Mouse (Mus musculus): ENCODE measurements around the gene Htt.

DNA sequence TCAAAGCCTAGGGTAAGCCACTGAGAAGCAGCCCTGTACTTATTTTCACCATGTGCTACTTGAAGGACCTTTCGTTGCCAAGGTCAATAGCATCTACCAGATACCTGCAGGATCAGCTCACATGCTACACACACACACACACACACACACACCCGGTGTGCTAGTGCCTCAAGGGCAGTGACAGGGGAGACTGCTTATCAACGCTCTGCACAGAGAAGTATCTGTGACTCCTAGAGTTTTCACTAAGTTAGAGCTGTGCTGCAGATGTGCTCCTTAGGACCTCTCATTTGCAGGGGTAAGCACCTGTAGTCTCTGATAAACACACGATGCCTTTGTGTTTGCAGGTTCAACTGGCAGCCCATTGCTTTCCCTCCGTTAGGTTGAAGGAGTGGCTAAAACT is 103.8 kb downstream of the Htt start:
- TF ChIP-seq POLR2A (IDR thresholded peaks at IDR 0.05; ENCODE audit: extremely low read depth, insufficient read depth, low read length) (no peak), CTCF (IDR thresholded peaks at IDR 0.05; ENCODE audit: low read depth, low read length) (no peak)

Measured in liver, adult 2 months (tissue).